14 mouse cellular contexts compared by ENCODE assay signal in the genomic region with DNA sequence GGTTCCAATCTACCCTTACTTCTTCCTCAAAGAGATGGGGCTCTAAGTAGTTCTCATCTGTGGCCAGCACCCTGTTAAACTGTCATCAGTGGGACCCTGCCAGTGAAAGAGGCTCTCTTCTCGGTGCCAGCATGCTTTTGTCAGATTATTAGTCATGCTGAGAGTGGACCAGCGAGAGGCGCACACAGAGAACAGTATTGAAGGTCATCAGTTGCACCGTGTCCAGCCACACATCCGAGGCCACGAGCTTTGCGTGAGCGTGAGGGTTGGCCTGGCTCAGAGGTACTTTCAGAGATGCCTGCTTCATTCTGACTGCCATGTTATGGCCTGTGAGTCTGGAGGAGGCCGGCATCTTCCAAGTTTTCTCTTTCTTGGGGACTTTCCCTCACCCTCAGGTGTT.
"Had no signal": no experiment of that assay in that cellular context is flagged by ENCODE, and none has a peak within 500 bp of the region (broad histone marks: within the 10 kb centered on the region; RNA-seq: fewer than 3 reads in every experiment).

No protein-coding gene starts in this region.

- H3K4me3 ChIP-seq: kidney, embryonic 15.5 days; limb, embryonic 10.5 days; liver, embryonic 13.5 days; lung, embryonic 15.5 days; myocyte; neural tube, embryonic 15.5 days had no signal

- H3K4me2 ChIP-seq: kidney, embryonic 15.5 days; liver, embryonic 13.5 days; lung, embryonic 15.5 days; neural tube, embryonic 15.5 days had no signal

- H3K9ac ChIP-seq: kidney, embryonic 15.5 days; liver, embryonic 13.5 days; liver, postnatal 0 days; lung, embryonic 15.5 days; neural tube, embryonic 15.5 days had no signal

- ATAC-seq: liver, postnatal 0 days had no signal

- H3K9me3 ChIP-seq: kidney, embryonic 15.5 days; limb, embryonic 10.5 days; liver, embryonic 13.5 days; lung, embryonic 15.5 days; neural tube, embryonic 15.5 days had no signal

- H3K36me3 ChIP-seq: kidney, embryonic 15.5 days; limb, embryonic 10.5 days; liver, embryonic 13.5 days; lung, embryonic 15.5 days; neural tube, embryonic 15.5 days had no signal

- H3K27ac ChIP-seq: kidney, embryonic 15.5 days; limb, embryonic 10.5 days; liver, embryonic 13.5 days; lung, embryonic 15.5 days; neural tube, embryonic 15.5 days had no signal

- H3K27me3 ChIP-seq: liver, embryonic 13.5 days; lung, embryonic 15.5 days; neural tube, embryonic 15.5 days had no signal

- DNase-seq: kidney, postnatal 14 days; liver, embryonic 13.5 days; liver, postnatal 0 days; lung, postnatal 36 days; midbrain, embryonic 14.5 days; right cerebral cortex, adult 18-20 months; right cerebral cortex, postnatal 25 days; thymus, adult 18-20 months; thymus, postnatal 14 days had no signal

- H3K4me1 ChIP-seq: liver, embryonic 13.5 days; lung, embryonic 15.5 days; neural tube, embryonic 15.5 days had no signal
